Mouse (Mus musculus) thymus, adult 2 months (tissue): Measurements from ENCODE around the gene Gm49366.

ENCODE experiments used
- CTCF ChIP-seq: fragments of 200-500 bp; IDR thresholded peaks from 2 replicates; pipeline ENCODE4 v1.5.1; 2012; ENCODE audit warnings: mild to moderate bottlenecking, control low read depth, low read length, moderate library complexity, borderline replicate concordance; ENCODE audit not compliant: control insufficient read depth, poor library complexity, insufficient read depth; ENCODE audit errors: extremely low read depth
- POLR2A ChIP-seq: fragments of 200-500 bp; IDR thresholded peaks from 2 replicates; pipeline ENCODE4 v1.6.1; 2012; ENCODE audit warnings: mild to moderate bottlenecking, low read length, control low read depth, moderate library complexity; ENCODE audit not compliant: control insufficient read depth, poor library complexity, insufficient read depth; ENCODE audit errors: extremely low read depth

GRCm38 (mm10) chr12:84068296-84068695 is 29.6 kb downstream of the Gm49366 start:
- TF ChIP-seq POLR2A, result no peak
- no peak for TF ChIP-seq CTCF
